Mouse (Mus musculus) erythroblast, embryonic 14.5 days (primary cell): ENCODE measurements around the gene Ppm1b. TPM values are rescaled to one million over a fixed set of nuclear protein-coding genes. Genes with fewer than 3 reads are reported as not detected.
"Not testable (repeated sequence)": the region's sequence is repeated elsewhere in the genome, so short reads cannot be mapped to it uniquely, and the experiment has no call there.

Source experiments
- H3K27me3 ChIP-seq: 2 replicates; pipeline ENCODE4 v1.6.1; 2012; ENCODE audit warnings: inconsistent platforms; ENCODE audit not compliant: control insufficient read depth
- H3K36me3 ChIP-seq: 2 replicates; pipeline ENCODE4 v1.6.1; 2012; ENCODE audit warnings: mild to moderate bottlenecking, inconsistent platforms; ENCODE audit not compliant: control insufficient read depth
- H3K4me1 ChIP-seq: 2 replicates; pipeline ENCODE4 v1.6.1; 2012; ENCODE audit warnings: inconsistent platforms; ENCODE audit not compliant: control insufficient read depth
- H3K4me3 ChIP-seq: replicated peaks from 2 replicates; pipeline ENCODE3; 2012; ENCODE audit warnings: moderate library complexity, mild to moderate bottlenecking, inconsistent platforms
- H3K9me3 ChIP-seq: 2 replicates; pipeline ENCODE4 v1.6.1; 2012; ENCODE audit warnings: low read length, inconsistent platforms, mixed read lengths; ENCODE audit not compliant: control insufficient read depth
- GATA1 ChIP-seq: IDR thresholded peaks from 2 replicates; pipeline ENCODE4 v1.6.1; 2012; ENCODE audit warnings: low read length, inconsistent platforms, mixed read lengths
- TAL1 ChIP-seq: IDR thresholded peaks from 3 replicates; pipeline ENCODE4 v1.6.1; 2012; ENCODE audit warnings: low read length, inconsistent platforms, mixed read lengths
- polyA plus RNA-seq: library from polyadenylated mRNA; stranded (reverse); fragments of >175 nt; gene quantifications from 2 replicates; pipeline ENCODE4 v1.2.3, GENCODE M21; 2012

Ppm1b gene
- polyA plus RNA-seq = 2.0 and 2.6 TPM in 2 replicates

DNA sequence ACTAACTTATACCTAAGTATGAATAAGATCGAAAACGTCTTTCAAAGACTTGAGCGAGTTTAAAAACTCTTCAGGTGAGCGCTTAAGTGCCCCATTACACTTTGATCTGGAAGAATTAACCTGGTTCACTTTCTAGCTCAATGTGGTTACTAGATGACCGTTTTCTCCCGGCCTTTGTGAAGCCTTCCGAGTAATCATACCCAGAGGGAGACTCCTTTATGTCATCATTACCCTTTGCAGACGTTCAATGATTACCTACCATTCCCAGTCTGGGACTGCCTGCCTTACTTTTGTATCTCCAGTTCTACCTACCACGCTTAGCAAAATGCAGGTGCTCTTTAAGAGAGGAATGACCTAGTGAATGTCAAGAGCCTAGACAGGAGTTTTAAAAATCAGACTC is at the start of gene Ppm1b:
Gene Ppm1b, plus strand, starts transcription at position 301 of the 400 bp plus-strand sequence.
- Histone ChIP-seq H3K36me3 (peaks cover 17% of the 10 kb centered on the region), H3K4me1 (peaks cover 48% of the 10 kb centered on the region), H3K27me3 (no peaks in the 10 kb centered on the region), H3K9me3 (no peaks in the 10 kb centered on the region), H3K4me3 (peak within 1 kb of the TSS; percentile 89)
- TF ChIP-seq GATA1 (no peak), TAL1 (no peak)

DNA sequence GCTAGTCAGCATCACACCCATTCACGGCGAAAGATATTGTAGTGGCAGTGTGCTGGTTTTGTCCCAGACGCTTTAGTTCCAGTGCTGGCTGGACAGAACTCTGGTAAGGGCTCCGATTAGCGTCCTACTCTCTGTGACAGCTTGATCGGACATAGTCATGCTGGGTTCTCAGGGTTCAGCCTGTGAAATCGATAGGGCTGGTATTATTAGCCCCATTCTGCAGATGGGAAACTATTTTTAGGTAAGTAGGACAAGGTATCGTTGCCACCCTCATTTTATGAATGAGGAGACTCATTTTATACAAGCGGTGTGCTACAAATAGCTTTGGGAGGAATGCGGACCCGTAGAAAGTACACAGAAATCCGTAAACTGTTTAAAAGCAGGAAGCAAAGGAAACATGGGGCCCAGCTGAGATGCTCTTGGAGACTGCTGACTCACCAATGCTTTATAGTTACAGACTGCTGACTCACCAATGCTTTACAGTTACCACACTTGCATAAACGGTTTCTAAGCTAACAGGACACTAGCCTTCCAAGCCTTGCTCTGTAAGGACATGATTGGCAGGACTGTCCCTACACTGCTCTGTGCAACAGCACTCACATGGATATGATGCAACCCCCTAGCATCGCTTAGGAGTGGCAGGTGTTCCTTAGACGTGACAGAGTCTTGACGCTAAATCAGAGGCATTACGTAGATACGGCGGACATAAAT is 34.7 kb upstream of the Ppm1b start:
- Histone ChIP-seq H3K4me3 (no peak overlapping the region), H3K36me3 (no peaks in the 10 kb centered on the region), H3K4me1 (peaks cover 43% of the 10 kb centered on the region), H3K27me3 (no peaks in the 10 kb centered on the region), H3K9me3 (no peaks in the 10 kb centered on the region)
- no peak for TF ChIP-seq TAL1
- TF ChIP-seq GATA1 = no peak

GRCm38 (mm10) chr17:84924779-84925178 is 31.8 kb upstream of the Ppm1b start:
- TF ChIP-seq TAL1 = no peak
- no peak for TF ChIP-seq GATA1
- no peaks in the 10 kb centered on the region for H3K27me3 ChIP-seq
- no peaks in the 10 kb centered on the region; the same call in 1 of the 2 replicates for H3K36me3 ChIP-seq
- no peaks in the 10 kb centered on the region for H3K9me3 ChIP-seq
- no peak overlapping the region for H3K4me3 ChIP-seq
- H3K4me1 ChIP-seq = peaks cover 68% of the 10 kb centered on the region

DNA sequence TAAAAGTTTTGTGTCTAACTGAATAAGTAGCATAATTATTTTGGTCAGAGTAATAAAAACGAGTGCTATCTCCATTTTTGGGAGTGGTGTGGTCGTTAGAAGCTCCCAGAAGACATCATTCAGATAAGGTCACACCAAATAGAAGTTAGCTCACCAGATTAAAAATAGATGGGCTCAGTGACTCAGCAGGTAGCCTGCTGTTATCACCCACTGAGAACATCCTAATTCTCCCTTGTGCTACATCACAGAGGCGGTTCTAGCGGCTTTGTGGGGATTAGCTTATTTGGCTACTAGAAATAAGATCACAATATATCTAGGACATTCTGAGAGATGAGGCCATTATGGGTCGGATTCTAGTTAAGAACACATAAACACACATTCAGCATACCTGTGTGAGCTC is 30.3 kb upstream of the Ppm1b start:
- no peak for TF ChIP-seq TAL1
- TF ChIP-seq GATA1 = peak; percentile 75
- no peak overlapping the region for H3K4me3 ChIP-seq
- H3K4me1 ChIP-seq = peaks cover 69% of the 10 kb centered on the region
- peaks cover 8% of the 10 kb centered on the region for H3K9me3 ChIP-seq
- H3K36me3 ChIP-seq = peaks cover 3% of the 10 kb centered on the region; the same call in 1 of the 2 replicates
- no peaks in the 10 kb centered on the region for H3K27me3 ChIP-seq

DNA sequence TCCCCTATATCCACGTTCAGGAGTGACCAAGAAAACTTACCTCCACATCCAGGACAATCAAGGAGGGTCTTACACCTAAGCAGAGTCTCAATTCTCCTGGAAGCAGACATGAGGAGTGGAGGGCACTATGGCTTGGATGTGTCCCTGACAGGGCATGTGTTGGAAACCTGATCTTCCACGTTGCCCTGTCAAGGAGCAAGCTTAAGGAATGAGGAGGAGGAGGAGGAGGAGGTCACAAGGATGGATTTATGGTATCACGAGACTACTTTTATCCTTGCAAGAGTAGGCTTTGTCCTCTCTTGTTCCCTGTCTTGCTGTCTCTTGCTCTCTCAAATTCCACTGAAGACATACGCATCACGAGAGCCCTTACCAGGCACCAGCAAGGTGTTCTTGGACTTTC is 29.0 kb upstream of the Ppm1b start:
- H3K27me3 ChIP-seq = no peaks in the 10 kb centered on the region
- H3K4me1 ChIP-seq = peaks cover 61% of the 10 kb centered on the region
- no peak for TF ChIP-seq TAL1
- no peak for TF ChIP-seq GATA1
- no peak overlapping the region for H3K4me3 ChIP-seq
- H3K9me3 ChIP-seq = peaks cover 14% of the 10 kb centered on the region
- peaks cover 5% of the 10 kb centered on the region for H3K36me3 ChIP-seq

- TF ChIP-seq GATA1 (no peak), TAL1 (no peak)
- Histone ChIP-seq H3K4me3 (no peak overlapping the region), H3K4me1 (peaks cover 60% of the 10 kb centered on the region), H3K27me3 (no peaks in the 10 kb centered on the region), H3K36me3 (peaks cover 5% of the 10 kb centered on the region), H3K9me3 (peaks cover 14% of the 10 kb centered on the region)
Measured at GRCm38 (mm10) chr17:84932943-84933342, 23.6 kb upstream of the Ppm1b start.

DNA sequence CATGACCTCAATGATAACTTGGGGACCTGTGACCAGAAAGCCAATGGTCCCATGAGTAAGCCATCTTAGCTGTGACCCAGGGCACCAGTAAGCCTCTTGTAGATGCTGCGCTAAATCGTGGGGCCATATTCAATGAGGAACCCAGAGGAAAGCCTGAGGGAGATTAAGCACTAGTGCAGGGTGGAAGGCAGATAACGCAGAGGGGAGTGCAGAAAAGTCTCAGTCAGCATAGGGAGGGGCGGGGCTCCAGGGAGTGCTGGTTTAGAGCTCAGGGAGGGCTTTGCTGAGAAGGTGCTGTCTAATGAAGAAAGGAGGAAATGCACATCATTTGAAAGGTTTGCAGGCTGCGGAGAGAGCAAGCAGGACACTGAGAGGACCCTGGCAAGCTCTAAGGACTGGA is 22.6 kb upstream of the Ppm1b start:
- H3K4me1 ChIP-seq = peaks cover 52% of the 10 kb centered on the region
- H3K36me3 ChIP-seq = peaks cover 10% of the 10 kb centered on the region
- peaks cover 20% of the 10 kb centered on the region for H3K9me3 ChIP-seq
- no peaks in the 10 kb centered on the region for H3K27me3 ChIP-seq
- peak overlapping the region; percentile 49 for H3K4me3 ChIP-seq
- TF ChIP-seq TAL1 (no peak), GATA1 (peak; percentile 75)

- not testable (repeated sequence) for H3K36me3 ChIP-seq, H3K4me3 ChIP-seq, H3K27me3 ChIP-seq
- Histone ChIP-seq H3K9me3 (peaks cover 17% of the 10 kb centered on the region), H3K4me1 (peaks cover 61% of the 10 kb centered on the region)
Measured at GRCm38 (mm10) chr17:84935620-84936019, 20.9 kb upstream of the Ppm1b start.

DNA sequence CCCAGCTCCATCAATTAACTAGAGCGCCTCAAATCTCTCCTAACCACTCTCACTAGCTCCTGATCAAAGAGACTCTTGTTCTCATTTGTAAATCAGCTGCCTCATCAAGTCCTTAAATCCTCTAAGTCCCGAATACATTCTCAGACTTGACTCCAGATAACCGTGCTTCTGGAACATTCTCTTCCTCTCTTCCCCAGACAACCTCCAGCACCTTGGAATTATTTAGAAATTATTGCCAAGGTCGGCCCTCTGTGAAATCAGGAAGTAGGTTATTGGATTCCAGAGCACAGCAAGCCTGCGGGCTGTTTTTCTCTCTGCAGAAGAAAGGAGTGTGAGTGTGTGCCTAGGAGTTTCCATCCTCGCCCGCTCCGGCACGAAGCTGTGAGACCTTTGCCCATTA is 20.2 kb upstream of the Ppm1b start:
- peaks cover 7% of the 10 kb centered on the region for H3K36me3 ChIP-seq
- H3K9me3 ChIP-seq = peaks cover 11% of the 10 kb centered on the region
- no peaks in the 10 kb centered on the region for H3K27me3 ChIP-seq
- TF ChIP-seq TAL1 (no peak), GATA1 (no peak)
- H3K4me3 ChIP-seq = no peak overlapping the region
- H3K4me1 ChIP-seq = peaks cover 67% of the 10 kb centered on the region

DNA sequence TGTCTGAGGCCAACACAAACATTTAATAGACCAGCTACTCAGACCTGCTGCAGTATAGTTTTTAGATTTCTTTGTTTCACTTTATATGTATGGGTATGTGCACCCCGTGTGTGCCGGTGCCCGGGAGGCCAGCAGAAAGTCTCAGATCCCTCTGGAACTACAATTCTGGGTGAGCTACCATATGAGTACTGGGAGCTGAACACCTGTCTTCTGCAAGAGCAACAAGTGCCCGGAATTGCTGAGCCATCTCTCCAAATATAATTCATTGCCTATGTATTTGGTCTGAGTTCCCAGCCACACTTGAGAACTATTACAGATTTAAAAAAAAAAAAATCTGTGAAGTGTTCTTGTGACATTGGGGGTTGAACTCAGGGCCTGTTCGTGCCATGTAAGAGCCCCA is 19.7 kb upstream of the Ppm1b start:
- peaks cover 72% of the 10 kb centered on the region for H3K4me1 ChIP-seq
- peaks cover 7% of the 10 kb centered on the region for H3K36me3 ChIP-seq
- TF ChIP-seq GATA1 (no peak), TAL1 (no peak)

More for the DNA sequence above, 19.7 kb upstream of the Ppm1b start:
- Histone ChIP-seq H3K4me3 (no peak overlapping the region), H3K27me3 (no peaks in the 10 kb centered on the region), H3K9me3 (peaks cover 9% of the 10 kb centered on the region)
